Mouse (Mus musculus) liver, embryonic 15.5 days (tissue): ENCODE measurements around the gene Phyh. TPM values are rescaled to one million over a fixed set of nuclear protein-coding genes. Genes with fewer than 3 reads are reported as not detected.

Experiments
- ATAC-seq: fragments of 200-750 bp; cut with Nextera tagmentation; 2 replicates; pipeline ENCODE4 v1.8.0; 2017; ENCODE audit warnings: moderate number of reproducible peaks, mild to moderate bottlenecking, moderate library complexity; ENCODE audit not compliant: insufficient read depth
- H3K27ac ChIP-seq: fragments of 300-500 bp; sonication (generic); replicated peaks from 2 replicates; pipeline ENCODE4 v1.5.1; 2015; ENCODE audit warnings: mild to moderate bottlenecking, inconsistent platforms
- H3K27me3 ChIP-seq: fragments of 300-500 bp; sonication (generic); 2 replicates; pipeline ENCODE4 v1.6.1; 2015; ENCODE audit warnings: mild to moderate bottlenecking, inconsistent platforms
- H3K36me3 ChIP-seq: fragments of 300-500 bp; sonication (generic); replicated peaks from 2 replicates; pipeline ENCODE4 v1.6.1; 2015; ENCODE audit warnings: moderate library complexity, mild to moderate bottlenecking, inconsistent platforms
- H3K4me1 ChIP-seq: fragments of 300-500 bp; sonication (generic); replicated peaks from 2 replicates; pipeline ENCODE4 v1.6.1; 2015; ENCODE audit warnings: inconsistent platforms
- H3K4me2 ChIP-seq: fragments of 300-500 bp; sonication (generic); 2 replicates; pipeline ENCODE4 v1.6.1; 2015; ENCODE audit warnings: moderate library complexity, mild to moderate bottlenecking, inconsistent platforms
- H3K4me3 ChIP-seq: fragments of 300-500 bp; sonication (generic); replicated peaks from 2 replicates; pipeline ENCODE4 v1.5.1; 2015; ENCODE audit warnings: mild to moderate bottlenecking, inconsistent platforms
- H3K9ac ChIP-seq: fragments of 300-500 bp; sonication (generic); 2 replicates; pipeline ENCODE4 v1.6.1; 2015; ENCODE audit warnings: moderate library complexity, mild to moderate bottlenecking, inconsistent platforms
- H3K9me3 ChIP-seq: fragments of 300-500 bp; sonication (generic); replicated peaks from 2 replicates; pipeline ENCODE4 v1.6.1; 2016; ENCODE audit warnings: inconsistent platforms
- WGBS: fragments of 180-500 bp; shearing (Covaris S2); methylation state at CpG from one replicate; pipeline ENCODE4 v1.1.7; 2015; ENCODE audit warnings: mixed read lengths; ENCODE audit not compliant: insufficient replicate concordance; 5-methylcytosine and 5-hydroxymethylcytosine counted together
- polyA plus RNA-seq: library from polyadenylated mRNA; unstranded; fragments of >200 nt; fragmentation: Nextera tagmentation; extraction: Ambion mirVana; gene quantifications from 2 replicates; pipeline ENCODE4 v1.2.1, GENCODE M21; 2015

The Phyh gene
- polyA plus RNA-seq, 1 experiment from 2014 or later = 92.8 TPM

- Histone ChIP-seq H3K4me2 (no peak overlapping the region), H3K9ac (no peak overlapping the region), H3K4me3 (no peak overlapping the region), H3K9me3 (no peaks in the 10 kb centered on the region), H3K36me3 (peaks cover 91% of the 10 kb centered on the region), H3K4me1 (no peaks in the 10 kb centered on the region), H3K27me3 (no peaks in the 10 kb centered on the region), H3K27ac (no peak overlapping the region)
- 71% methylated on average over 2 of the region's 2 CpGs for WGBS
- ATAC-seq = no peak
Observed at GRCm38 (mm10) chr2:4895598-4895997, 23.2 kb upstream of the Phyh start.

GRCm38 (mm10) chr2:4896970-4897369, 21.8 kb upstream of the Phyh start:
- no peak overlapping the region for H3K4me3 ChIP-seq
- no peak for ATAC-seq
- H3K4me2 ChIP-seq = no peak overlapping the region
- H3K9me3 ChIP-seq = no peaks in the 10 kb centered on the region
- no peak overlapping the region for H3K27ac ChIP-seq
- no peaks in the 10 kb centered on the region for H3K27me3 ChIP-seq
- WGBS = 88% methylated on average over 4 of the region's 4 CpGs
- no peaks in the 10 kb centered on the region for H3K4me1 ChIP-seq
- peaks cover 92% of the 10 kb centered on the region for H3K36me3 ChIP-seq
- H3K9ac ChIP-seq = no peak overlapping the region

GRCm38 (mm10) chr2:4900624-4901023, 18.2 kb upstream of the Phyh start:
- Histone ChIP-seq H3K27me3 (no peaks in the 10 kb centered on the region), H3K4me1 (no peaks in the 10 kb centered on the region; the same call in 1 of the 2 replicates), H3K9ac (no peak overlapping the region), H3K27ac (no peak overlapping the region), H3K9me3 (no peaks in the 10 kb centered on the region), H3K36me3 (peaks cover 80% of the 10 kb centered on the region), H3K4me3 (no peak overlapping the region), H3K4me2 (no peak overlapping the region)
- 85% methylated on average over 6 of the region's 6 CpGs for WGBS
- ATAC-seq = no peak

GRCm38 (mm10) chr2:4902346-4902745, 16.5 kb upstream of the Phyh start:
- no peak for ATAC-seq
- Histone ChIP-seq H3K4me3 (no peak overlapping the region), H3K9me3 (no peaks in the 10 kb centered on the region), H3K27me3 (no peaks in the 10 kb centered on the region), H3K4me1 (peaks cover 4% of the 10 kb centered on the region), H3K4me2 (no peak overlapping the region), H3K36me3 (peaks cover 80% of the 10 kb centered on the region), H3K27ac (no peak overlapping the region), H3K9ac (no peak overlapping the region)
- 82% methylated on average over 5 of the region's 5 CpGs for WGBS

GRCm38 (mm10) chr2:4907120-4907519, 11.7 kb upstream of the Phyh start:
- H3K27ac ChIP-seq = no peak overlapping the region
- peaks cover 47% of the 10 kb centered on the region for H3K36me3 ChIP-seq
- no peaks in the 10 kb centered on the region for H3K27me3 ChIP-seq
- no peak for ATAC-seq
- no peak overlapping the region for H3K4me3 ChIP-seq
- no peak overlapping the region for H3K4me2 ChIP-seq
- 87% methylated on average over 6 of the region's 6 CpGs for WGBS
- peaks cover 8% of the 10 kb centered on the region for H3K4me1 ChIP-seq
- no peaks in the 10 kb centered on the region for H3K9me3 ChIP-seq
- H3K9ac ChIP-seq = no peak overlapping the region

GRCm38 (mm10) chr2:4907916-4908315, 10.9 kb upstream of the Phyh start:
- Histone ChIP-seq H3K4me3 (no peak overlapping the region), H3K4me2 (no peak overlapping the region), H3K27ac (no peak overlapping the region), H3K4me1 (peaks cover 8% of the 10 kb centered on the region; the same call in 1 of the 2 replicates), H3K9me3 (no peaks in the 10 kb centered on the region), H3K9ac (no peak overlapping the region), H3K27me3 (no peaks in the 10 kb centered on the region), H3K36me3 (peaks cover 42% of the 10 kb centered on the region)
- 50% methylated on average over 7 of the region's 7 CpGs for WGBS
- no peak for ATAC-seq

- peaks cover 42% of the 10 kb centered on the region for H3K36me3 ChIP-seq
- H3K27me3 ChIP-seq = no peaks in the 10 kb centered on the region
- ATAC-seq = no peak
- H3K4me2 ChIP-seq = no peak overlapping the region
- no peak overlapping the region for H3K27ac ChIP-seq
- H3K9me3 ChIP-seq = no peaks in the 10 kb centered on the region
- H3K4me1 ChIP-seq = peaks cover 8% of the 10 kb centered on the region; the same call in 1 of the 2 replicates
- H3K4me3 ChIP-seq = no peak overlapping the region
- H3K9ac ChIP-seq = no peak overlapping the region
- WGBS = 91% methylated on average over 3 of the region's 3 CpGs
Observed at GRCm38 (mm10) chr2:4908771-4909315, 10.0 kb upstream of the Phyh start.

GRCm38 (mm10) chr2:4909909-4910308, 8.9 kb upstream of the Phyh start:
- no peaks in the 10 kb centered on the region for H3K9me3 ChIP-seq
- H3K36me3 ChIP-seq = peaks cover 37% of the 10 kb centered on the region
- ATAC-seq = no peak
- no peak overlapping the region for H3K4me3 ChIP-seq
- H3K4me2 ChIP-seq = no peak overlapping the region
- H3K9ac ChIP-seq = no peak overlapping the region
- no peaks in the 10 kb centered on the region for H3K27me3 ChIP-seq
- WGBS = 71% methylated on average over 6 of the region's 6 CpGs
- peaks cover 8% of the 10 kb centered on the region; the same call in 1 of the 2 replicates for H3K4me1 ChIP-seq
- H3K27ac ChIP-seq = no peak overlapping the region

GRCm38 (mm10) chr2:4910521-4910920, 8.3 kb upstream of the Phyh start:
- Histone ChIP-seq H3K9ac (no peak overlapping the region), H3K36me3 (peaks cover 31% of the 10 kb centered on the region), H3K4me3 (no peak overlapping the region), H3K27me3 (no peaks in the 10 kb centered on the region), H3K4me2 (no peak overlapping the region), H3K27ac (no peak overlapping the region), H3K9me3 (no peaks in the 10 kb centered on the region), H3K4me1 (peaks cover 8% of the 10 kb centered on the region; the same call in 1 of the 2 replicates)
- WGBS = 60% methylated on average over 4 of the region's 4 CpGs
- no peak for ATAC-seq

- Histone ChIP-seq H3K27ac (no peak overlapping the region), H3K36me3 (no peaks in the 10 kb centered on the region), H3K9ac (no peak overlapping the region), H3K4me2 (no peak overlapping the region), H3K4me3 (no peak overlapping the region), H3K4me1 (peaks cover 20% of the 10 kb centered on the region), H3K27me3 (no peaks in the 10 kb centered on the region), H3K9me3 (no peaks in the 10 kb centered on the region)
- 68% methylated on average over 7 of the region's 7 CpGs for WGBS
- no peak for ATAC-seq
Observed at GRCm38 (mm10) chr2:4913949-4914348, 4.9 kb upstream of the Phyh start.

- Histone ChIP-seq H3K9ac (no peak overlapping the region), H3K4me3 (no peak overlapping the region), H3K4me1 (peaks cover 26% of the 10 kb centered on the region), H3K9me3 (no peaks in the 10 kb centered on the region), H3K27ac (no peak overlapping the region), H3K27me3 (no peaks in the 10 kb centered on the region), H3K36me3 (no peaks in the 10 kb centered on the region), H3K4me2 (no peak overlapping the region)
- WGBS = 60% methylated on average over 6 of the region's 6 CpGs
- ATAC-seq = no peak
Observed at GRCm38 (mm10) chr2:4916037-4916436, 2.8 kb upstream of the Phyh start.
